Mouse (Mus musculus): ENCODE data around the gene Prex1.

The Prex1 gene

DNA sequence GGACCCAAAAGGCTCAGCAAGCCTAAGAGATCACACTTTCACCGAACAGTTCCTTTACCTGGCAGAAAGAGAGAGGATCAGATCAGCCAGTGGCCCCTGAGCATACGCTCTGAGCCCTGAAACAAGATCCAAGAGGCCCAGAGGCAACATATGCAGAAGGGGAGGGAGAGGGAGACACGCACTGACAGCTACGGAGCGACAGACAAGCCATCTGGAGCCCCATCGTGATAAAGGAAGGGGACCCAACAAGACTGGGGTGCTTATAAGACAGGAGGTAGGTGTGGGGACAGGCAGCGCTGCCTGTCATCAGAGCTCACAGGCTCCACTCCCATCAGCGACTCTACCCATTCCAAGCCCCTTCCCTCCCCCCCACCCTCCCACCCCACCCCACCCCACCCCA is 27.8 kb downstream of the Prex1 start:
- DNase-seq (ENCODE audit: low spot score) = no peak

GRCm38 (mm10) chr2:166683885-166684544 is 29.6 kb downstream of the Prex1 start:
- DNase-seq (ENCODE audit: low spot score) = no peak

GRCm38 (mm10) chr2:166682866-166683265 is 30.8 kb downstream of the Prex1 start:
- DNase-seq (ENCODE audit: low spot score) = no peak

DNA sequence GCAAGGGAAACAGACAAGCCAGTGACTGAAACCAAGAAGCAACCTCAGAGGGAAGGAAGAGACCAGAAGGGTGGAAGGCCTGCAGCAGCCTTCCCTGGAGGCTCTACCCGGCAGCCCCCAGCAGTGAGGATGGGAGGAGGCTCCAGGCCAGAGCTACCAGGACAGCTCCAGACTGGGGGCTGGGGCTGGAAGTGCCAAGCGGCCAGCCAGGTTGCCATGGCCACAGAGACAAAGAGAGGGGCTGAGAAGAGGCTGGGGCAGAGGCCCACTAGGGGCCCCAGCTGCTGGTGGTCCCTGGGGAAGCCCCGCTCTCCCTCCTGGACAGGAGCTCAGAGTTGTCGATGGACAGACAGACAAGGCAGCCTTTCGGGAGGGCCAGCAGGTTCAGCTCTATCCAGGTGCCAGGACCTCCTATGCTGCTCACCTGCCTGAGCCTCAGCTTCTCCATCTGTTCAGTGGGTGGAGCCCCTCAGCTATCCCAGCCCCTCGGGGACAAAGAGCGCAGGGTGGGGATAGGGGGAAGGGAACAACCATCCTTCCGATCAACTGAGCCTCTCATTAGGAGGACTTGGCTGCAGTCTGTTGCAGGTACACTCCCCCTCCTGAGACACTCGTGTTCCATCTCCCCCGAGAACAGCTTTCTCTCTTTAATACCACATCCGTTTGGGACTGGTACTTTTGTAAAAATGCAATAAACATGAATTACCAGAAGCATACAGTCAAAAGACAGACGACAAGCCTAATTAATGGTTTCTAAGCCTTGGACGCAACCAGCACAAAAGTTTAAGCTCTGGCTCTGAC is 34.5 kb downstream of the Prex1 start:
- no peak for DNase-seq (ENCODE audit: low spot score)

- no peak for DNase-seq (ENCODE audit: low spot score)
Measured at GRCm38 (mm10) chr2:166676933-166677332, 36.7 kb downstream of the Prex1 start.

DNA sequence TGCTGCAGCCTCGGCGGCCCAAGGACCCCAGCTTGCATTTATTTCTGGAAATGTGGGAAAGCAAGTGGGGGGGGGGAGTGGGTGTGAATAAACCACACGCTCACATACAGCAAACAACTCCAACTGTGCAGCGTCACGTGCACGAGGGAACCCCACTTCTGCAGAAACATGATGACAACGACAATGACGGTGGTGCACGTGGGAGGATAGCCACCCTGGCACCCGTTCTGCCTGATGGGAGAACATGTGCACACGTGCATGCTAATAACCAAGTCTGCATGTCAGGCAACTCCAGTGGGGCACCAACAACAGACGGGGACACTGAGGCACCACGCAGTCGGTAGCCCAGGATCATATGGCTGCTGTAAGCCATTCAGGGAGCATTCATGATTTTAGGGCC is 37.1 kb downstream of the Prex1 start:
- DNase-seq (ENCODE audit: low spot score) = no peak

- DNase-seq (ENCODE audit: low spot score) = no peak
Measured at GRCm38 (mm10) chr2:166675588-166676444, 37.8 kb downstream of the Prex1 start.

GRCm38 (mm10) chr2:166674693-166675092 is 38.9 kb downstream of the Prex1 start:
- DNase-seq (ENCODE audit: low spot score) = no peak

- peak; percentile 52 for DNase-seq (ENCODE audit: low spot score)
Measured at GRCm38 (mm10) chr2:166673951-166674350, 39.7 kb downstream of the Prex1 start.

DNA sequence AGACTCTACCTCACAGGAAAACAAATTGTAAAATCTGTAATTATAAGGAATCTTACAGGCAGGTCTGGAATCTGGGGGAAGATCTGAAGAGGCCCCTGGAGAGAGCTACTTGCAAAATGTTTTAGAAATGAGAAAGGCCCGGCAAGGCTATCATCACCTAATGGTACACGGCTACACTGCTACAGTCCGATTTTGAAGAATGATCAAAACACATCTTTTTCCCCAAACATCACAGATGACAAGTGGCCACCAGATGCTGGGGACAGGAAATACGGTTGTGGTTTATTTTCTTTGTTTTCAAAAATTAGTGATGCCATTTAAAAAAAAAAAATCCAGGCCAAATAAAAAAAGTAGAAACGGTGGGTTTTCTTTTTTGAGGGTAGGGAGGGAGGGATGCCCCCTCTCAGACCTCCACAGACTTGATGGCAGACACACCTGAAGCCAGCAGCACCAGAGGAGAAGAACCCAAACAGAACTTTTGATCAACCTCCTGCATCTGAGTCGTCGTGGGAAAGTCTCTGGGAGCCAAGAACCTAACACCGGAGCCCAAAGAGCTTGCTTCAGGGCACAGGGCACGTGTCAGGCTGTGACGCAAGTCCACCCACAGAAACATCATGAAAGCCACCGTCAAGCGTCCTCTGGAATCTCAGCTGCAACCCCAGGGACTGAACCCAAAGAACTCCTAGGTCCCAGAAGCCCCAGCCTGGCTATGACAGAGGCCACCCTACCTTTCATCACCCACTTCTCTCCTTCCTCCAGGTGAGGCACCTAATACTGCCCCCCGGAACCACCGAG is 41.3 kb downstream of the Prex1 start:
- DNase-seq (ENCODE audit: low spot score) = peak; percentile 78

DNA sequence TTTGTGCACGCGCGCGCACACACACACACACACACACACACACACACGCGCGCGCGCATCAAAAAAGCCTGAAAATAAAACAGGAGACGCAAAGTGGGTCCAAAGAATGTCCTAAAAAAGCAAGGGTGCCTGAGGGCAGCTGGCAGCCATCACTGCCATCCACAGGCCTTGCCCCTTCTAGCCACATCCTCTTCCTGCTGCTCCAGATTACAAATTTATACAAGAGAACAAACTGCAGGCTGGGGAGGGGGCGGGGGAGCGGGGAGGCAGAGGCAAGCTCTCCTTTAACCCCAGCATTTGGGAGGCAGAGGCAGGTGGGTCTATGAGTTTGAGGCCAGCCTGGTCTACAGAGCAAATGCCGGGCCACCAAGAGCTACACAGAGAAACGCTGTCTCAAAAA is 42.0 kb downstream of the Prex1 start:
- DNase-seq (ENCODE audit: low spot score) = peak; percentile 52

GRCm38 (mm10) chr2:166671019-166671418 is 42.6 kb downstream of the Prex1 start:
- no peak for DNase-seq (ENCODE audit: low spot score)

DNA sequence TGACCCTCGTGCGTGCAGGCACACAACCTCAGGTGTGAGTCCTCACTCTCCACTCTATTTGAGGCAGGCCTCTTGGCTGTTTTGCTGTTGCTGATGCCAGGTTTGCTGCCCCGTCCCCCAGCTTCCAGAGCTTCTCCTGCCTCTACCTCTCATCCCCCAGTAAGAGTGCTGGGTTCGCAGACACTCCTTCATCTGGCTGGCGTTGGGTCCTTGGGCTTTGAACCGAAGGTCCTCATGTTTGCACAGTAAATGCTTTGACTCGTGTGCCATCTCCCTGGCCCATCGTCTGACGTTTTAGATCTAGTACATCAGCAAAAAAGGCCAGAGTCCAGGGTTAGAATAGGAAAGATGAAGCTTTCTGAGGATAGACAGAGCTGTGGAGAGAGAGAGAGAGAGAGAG is 43.7 kb downstream of the Prex1 start:
- no peak for DNase-seq (ENCODE audit: low spot score)

- no peak for DNase-seq (ENCODE audit: low spot score)
Measured at GRCm38 (mm10) chr2:166667790-166668695, 45.6 kb downstream of the Prex1 start.

DNA sequence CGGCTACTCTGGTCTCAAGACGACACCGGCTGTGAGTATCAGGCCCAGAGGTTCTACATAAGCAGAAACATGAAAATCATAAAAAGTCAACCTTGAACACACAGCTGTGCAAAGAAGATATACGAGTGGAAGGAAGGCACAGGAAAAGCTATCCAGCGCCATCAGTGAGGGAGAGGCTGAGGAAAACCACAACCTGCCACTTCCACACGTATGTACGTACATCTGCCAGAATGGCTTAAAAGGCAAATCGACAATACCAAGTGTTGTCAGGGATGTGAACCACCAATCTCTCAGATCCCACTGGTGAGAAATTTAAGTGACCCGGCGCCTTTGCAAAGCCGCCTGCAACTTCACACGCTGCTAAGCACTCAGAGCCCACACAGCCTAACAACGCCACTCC is 47.5 kb downstream of the Prex1 start:
- peak; percentile 57 for DNase-seq (ENCODE audit: low spot score)

DNA sequence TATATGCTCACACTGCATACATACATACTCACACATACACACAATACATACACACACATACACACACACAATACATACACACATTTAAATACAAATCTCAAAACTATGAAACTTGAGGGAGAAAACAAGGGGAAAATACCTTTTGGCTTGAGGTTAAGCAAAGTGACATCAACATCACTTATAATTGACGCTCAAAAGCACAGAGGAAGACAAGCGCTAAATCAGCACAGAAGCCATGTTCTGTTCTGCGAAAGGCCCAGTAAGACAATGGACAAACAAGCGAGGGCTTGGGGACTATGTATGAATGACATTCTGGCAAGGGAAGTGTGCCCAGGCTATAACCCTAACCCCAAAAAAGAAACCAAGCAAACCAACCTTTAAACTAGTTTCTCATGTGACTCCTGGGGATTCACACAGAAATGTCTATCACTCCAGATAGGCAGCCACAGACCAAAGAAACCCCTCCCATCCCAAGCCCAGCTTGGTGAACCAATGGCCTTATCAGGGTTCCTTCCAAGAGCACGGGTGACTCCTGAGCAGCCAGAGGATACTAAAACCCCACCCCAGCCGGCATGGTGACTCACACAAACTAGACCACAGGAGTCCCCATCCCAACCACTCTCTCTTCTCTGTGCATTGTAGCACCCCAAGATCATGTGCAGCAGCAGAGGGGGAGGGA is 48.2 kb downstream of the Prex1 start:
- peak; percentile 72 for DNase-seq (ENCODE audit: low spot score)

- peak; percentile 77 for DNase-seq (ENCODE audit: low spot score)
Measured at GRCm38 (mm10) chr2:166664506-166664905, 49.1 kb downstream of the Prex1 start.

DNA sequence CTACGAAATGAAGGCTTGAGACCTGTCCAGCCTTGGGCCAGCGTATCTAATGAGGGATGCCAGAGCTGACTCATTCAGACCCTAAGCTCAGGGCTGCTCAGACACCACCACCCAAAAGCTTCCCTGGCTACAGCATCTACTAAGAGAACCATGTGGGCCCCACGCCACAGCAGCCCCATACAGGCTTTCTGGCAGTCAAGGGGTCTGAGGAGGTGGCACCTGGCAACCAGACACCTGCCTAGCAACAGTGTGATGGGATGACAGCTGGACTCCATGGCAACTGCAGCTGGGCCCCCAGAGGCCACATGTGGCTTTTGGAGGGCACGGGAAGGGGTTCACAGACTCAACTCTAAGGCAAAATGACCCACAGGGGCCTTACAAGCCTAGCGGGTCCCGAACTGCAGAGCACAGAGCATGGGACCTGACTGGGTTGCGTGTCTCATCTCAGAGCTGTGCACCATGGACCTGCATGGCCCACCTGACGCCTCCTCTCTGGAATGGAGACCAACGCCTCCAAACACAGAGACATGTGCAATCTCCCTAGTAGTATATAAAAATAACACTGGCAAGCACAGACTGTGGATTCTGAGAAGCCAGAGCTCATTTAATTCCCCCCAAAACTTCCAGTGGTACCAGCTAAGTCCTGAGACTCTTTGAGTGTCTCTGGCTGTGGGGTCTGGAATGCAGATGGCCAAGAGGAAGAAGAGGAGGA is 50.2 kb downstream of the Prex1 start:
- no peak for DNase-seq (ENCODE audit: low spot score)

DNA sequence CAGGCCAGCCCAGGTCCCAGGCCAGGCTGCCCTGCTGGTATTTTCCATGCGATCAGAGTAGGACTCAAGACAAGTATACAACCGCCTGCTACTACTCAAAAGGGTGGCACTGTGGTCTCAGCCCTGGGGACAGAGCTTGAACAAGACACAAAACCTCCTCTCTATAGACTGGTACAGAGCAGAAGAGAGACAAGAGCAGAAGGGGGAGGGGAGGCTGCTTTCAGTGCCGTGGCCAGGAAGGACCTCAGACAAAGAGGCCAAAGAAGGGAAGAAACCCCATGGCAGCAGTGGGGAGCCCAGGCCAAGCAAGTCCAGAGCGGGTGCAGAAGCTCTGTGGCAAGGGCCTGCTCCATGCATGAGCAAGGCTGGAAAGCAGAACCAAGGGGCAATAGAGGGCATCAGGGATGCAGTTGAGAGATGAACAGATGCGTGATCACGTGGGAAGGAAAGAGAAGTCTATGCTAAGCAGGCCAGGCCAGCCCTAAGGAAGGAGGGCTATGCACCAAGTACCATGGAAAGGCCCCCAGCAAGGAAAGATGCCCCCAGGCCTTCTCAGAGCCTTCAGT is 51.0 kb downstream of the Prex1 start:
- no peak for DNase-seq (ENCODE audit: low spot score)
